Mouse (Mus musculus): Measurements from ENCODE around the gene Gm20388. TPM values are rescaled to one million over a fixed set of nuclear protein-coding genes. Genes with fewer than 3 reads are reported as not detected.
A peak's percentile ranks its signal among the peaks of the same experiment; 100 is the strongest.

Gene Gm20388
- polyA plus RNA-seq, 2 experiments, result 8.5 TPM; not detected in 1

GRCm38 (mm10) chr8:121966714-121967448 lies 2056.2 kb downstream of the Gm20388 start:
- no peaks in the 10 kb centered on the region for H3K27me3 ChIP-seq (ENCODE audit: control insufficient read depth, insufficient read depth, low read length)
- WGBS (ENCODE audit: insufficient replicate concordance), result 67% methylated on average over 7 of the region's 7 CpGs
- no peak for TF ChIP-seq EP300 (IDR thresholded peaks at IDR 0.05; ENCODE audit: low read depth)
- no peak for TF ChIP-seq CTCF (IDR thresholded peaks at IDR 0.05; ENCODE audit: low read depth)
- DNase-seq (ENCODE audit: low read depth in 3 of 3, low spot score in 3 of 3) (no peak), ATAC-seq (ENCODE audit: insufficient read depth) (peak; percentile 40)
- no peak overlapping the region for H3K9ac ChIP-seq (replicated peaks)
- H3K4me2 ChIP-seq (ENCODE audit: low read depth), result no peak overlapping the region
- H3K36me3 ChIP-seq (replicated peaks; ENCODE audit: control insufficient read depth, insufficient read depth, low read depth), result no peaks in the 10 kb centered on the region
- no peaks in the 10 kb centered on the region for H3K9me3 ChIP-seq (ENCODE audit: control insufficient read depth, low read length)
- no peak overlapping the region for H3K27ac ChIP-seq
- H3K4me1 ChIP-seq (replicated peaks; ENCODE audit: control insufficient read depth in 2 of 2, insufficient read depth in 2 of 2, low read length in 1 of 2), result peaks cover 8 to 21% of the 10 kb centered on the region in 2 experiments; a peak in 3 of 4 replicates
- no peak overlapping the region for H3K4me3 ChIP-seq (ENCODE audit: insufficient read depth in 1 of 2, low read depth in 2 of 2, low read length in 2 of 2)

DNA sequence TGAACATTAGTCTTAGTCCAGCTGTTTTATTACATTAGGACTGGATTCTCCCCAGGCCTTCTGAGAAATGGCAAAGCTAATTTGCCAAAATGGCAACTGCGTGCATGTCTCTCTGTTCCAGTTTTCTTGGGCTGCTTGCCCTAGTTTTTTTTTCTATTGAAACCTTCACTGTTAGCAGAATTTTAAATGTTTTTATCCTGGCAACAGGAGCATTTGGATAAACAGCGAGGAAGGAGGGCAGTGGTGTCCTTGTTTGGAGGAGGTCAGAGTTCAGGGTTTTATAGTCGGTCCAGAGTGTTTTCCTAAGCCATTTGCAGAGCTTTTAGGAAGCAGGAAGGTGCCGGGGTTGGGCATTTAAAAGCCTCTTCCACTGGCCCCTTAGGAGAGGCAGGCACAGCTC lies 2057.3 kb downstream of the Gm20388 start:
- Histone ChIP-seq H3K4me2 (ENCODE audit: low read depth) (no peak overlapping the region), H3K4me3 (ENCODE audit: insufficient read depth in 1 of 2, low read depth in 2 of 2, low read length in 2 of 2) (no peak overlapping the region), H3K9me3 (ENCODE audit: control insufficient read depth, low read length) (no peaks in the 10 kb centered on the region), H3K27me3 (ENCODE audit: control insufficient read depth, insufficient read depth, low read length) (no peaks in the 10 kb centered on the region), H3K36me3 (replicated peaks; ENCODE audit: control insufficient read depth, insufficient read depth, low read depth) (no peaks in the 10 kb centered on the region), H3K4me1 (replicated peaks; ENCODE audit: control insufficient read depth in 2 of 2, insufficient read depth in 2 of 2, low read length in 1 of 2) (peaks cover 8 to 19% of the 10 kb centered on the region in 2 experiments; a peak in 3 of 4 replicates), H3K9ac (replicated peaks) (no peak overlapping the region), H3K27ac (no peak overlapping the region)
- DNase-seq (ENCODE audit: low read depth in 3 of 3, low spot score in 3 of 3) (no peak), ATAC-seq (ENCODE audit: insufficient read depth) (no peak)
- TF ChIP-seq EP300 (IDR thresholded peaks at IDR 0.05; ENCODE audit: low read depth) (no peak), CTCF (IDR thresholded peaks at IDR 0.05; ENCODE audit: low read depth) (no peak)
- WGBS (ENCODE audit: insufficient replicate concordance), result 64% methylated on average over 4 of the region's 4 CpGs

GRCm38 (mm10) chr8:121968542-121968941 lies 2057.9 kb downstream of the Gm20388 start:
- Histone ChIP-seq H3K9ac (replicated peaks) (no peak overlapping the region), H3K4me2 (ENCODE audit: low read depth) (no peak overlapping the region), H3K4me3 (ENCODE audit: insufficient read depth in 1 of 2, low read depth in 2 of 2, low read length in 2 of 2) (no peak overlapping the region), H3K27ac (no peak overlapping the region), H3K4me1 (replicated peaks; ENCODE audit: control insufficient read depth in 2 of 2, insufficient read depth in 2 of 2, low read length in 1 of 2) (peaks cover 8 to 19% of the 10 kb centered on the region in 2 experiments; a peak in 3 of 4 replicates), H3K27me3 (ENCODE audit: control insufficient read depth, insufficient read depth, low read length) (no peaks in the 10 kb centered on the region), H3K9me3 (ENCODE audit: control insufficient read depth, low read length) (no peaks in the 10 kb centered on the region), H3K36me3 (replicated peaks; ENCODE audit: control insufficient read depth, insufficient read depth, low read depth) (no peaks in the 10 kb centered on the region)
- peak; percentile 33; the same call in 1 of the 2 replicates for ATAC-seq (ENCODE audit: insufficient read depth)
- no peak for DNase-seq (ENCODE audit: low read depth in 3 of 3, low spot score in 3 of 3)
- WGBS (ENCODE audit: insufficient replicate concordance), result 39% methylated on average over 4 of the region's 4 CpGs
- TF ChIP-seq EP300 (IDR thresholded peaks at IDR 0.05; ENCODE audit: low read depth) (no peak), CTCF (IDR thresholded peaks at IDR 0.05; ENCODE audit: low read depth) (no peak)

DNA sequence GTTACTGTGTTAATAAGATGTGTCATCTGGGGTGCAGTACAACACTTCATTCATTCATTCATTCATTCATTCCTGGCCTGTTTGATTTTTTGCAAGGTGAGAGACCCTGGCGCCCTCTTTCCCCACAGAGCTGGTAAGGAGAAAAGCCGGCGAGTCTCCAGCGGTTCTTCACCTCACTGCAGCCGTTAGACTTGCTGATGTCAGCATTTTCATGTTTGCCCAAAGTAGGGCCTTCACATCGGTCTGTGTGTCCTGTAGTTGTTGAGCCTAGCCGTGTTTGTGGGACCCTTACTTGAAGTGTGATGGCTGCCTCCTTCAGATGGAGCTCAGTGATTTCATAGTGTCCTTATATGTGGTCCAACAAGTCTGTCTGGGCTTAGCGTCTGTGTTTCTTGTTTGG lies 2059.6 kb downstream of the Gm20388 start:
- ATAC-seq (ENCODE audit: insufficient read depth), result no peak
- WGBS (ENCODE audit: insufficient replicate concordance), result 84% methylated on average over 8 of the region's 8 CpGs
- no peak for DNase-seq (ENCODE audit: low read depth in 3 of 3, low spot score in 3 of 3)

GRCm38 (mm10) chr8:121971488-121972058 lies 2060.9 kb downstream of the Gm20388 start:
- Histone ChIP-seq H3K36me3 (replicated peaks; ENCODE audit: control insufficient read depth, insufficient read depth, low read depth) (peaks cover 7% of the 10 kb centered on the region; the same call in 1 of the 2 replicates), H3K27ac (no peak overlapping the region), H3K9ac (replicated peaks) (no peak overlapping the region), H3K4me1 (replicated peaks; ENCODE audit: control insufficient read depth in 2 of 2, insufficient read depth in 2 of 2, low read length in 1 of 2) (peaks cover 8 to 18% of the 10 kb centered on the region in 2 experiments; a peak in 3 of 4 replicates), H3K4me2 (ENCODE audit: low read depth) (no peak overlapping the region), H3K27me3 (ENCODE audit: control insufficient read depth, insufficient read depth, low read length) (no peaks in the 10 kb centered on the region), H3K9me3 (ENCODE audit: control insufficient read depth, low read length) (no peaks in the 10 kb centered on the region), H3K4me3 (ENCODE audit: insufficient read depth in 1 of 2, low read depth in 2 of 2, low read length in 2 of 2) (no peak overlapping the region)
- TF ChIP-seq CTCF (IDR thresholded peaks at IDR 0.05; ENCODE audit: low read depth) (no peak), EP300 (IDR thresholded peaks at IDR 0.05; ENCODE audit: low read depth) (no peak)
- no peak for ATAC-seq (ENCODE audit: insufficient read depth)
- no peak for DNase-seq (ENCODE audit: low read depth in 3 of 3, low spot score in 3 of 3)
- WGBS (ENCODE audit: insufficient replicate concordance), result 66% methylated on average over 17 of the region's 17 CpGs

More for the DNA sequence above, 2059.6 kb downstream of the Gm20388 start:
- Histone ChIP-seq H3K9me3 (ENCODE audit: control insufficient read depth, low read length) (no peaks in the 10 kb centered on the region), H3K4me3 (ENCODE audit: insufficient read depth in 1 of 2, low read depth in 2 of 2, low read length in 2 of 2) (no peak overlapping the region), H3K27ac (no peak overlapping the region), H3K9ac (replicated peaks) (no peak overlapping the region), H3K4me2 (ENCODE audit: low read depth) (no peak overlapping the region), H3K4me1 (replicated peaks; ENCODE audit: control insufficient read depth in 2 of 2, insufficient read depth in 2 of 2, low read length in 1 of 2) (peaks cover 8 to 19% of the 10 kb centered on the region in 2 experiments; a peak in 3 of 4 replicates), H3K27me3 (ENCODE audit: control insufficient read depth, insufficient read depth, low read length) (no peaks in the 10 kb centered on the region), H3K36me3 (replicated peaks; ENCODE audit: control insufficient read depth, insufficient read depth, low read depth) (no peaks in the 10 kb centered on the region; the same call in 1 of the 2 replicates)
- no peak for TF ChIP-seq CTCF (IDR thresholded peaks at IDR 0.05; ENCODE audit: low read depth)
- no peak for TF ChIP-seq EP300 (IDR thresholded peaks at IDR 0.05; ENCODE audit: low read depth)

All from liver, embryonic 14.5 days (tissue).